Mouse (Mus musculus) splenic B cell, adult 2 months (primary cell): ENCODE measurements around the gene Ppp2r2d.
A peak's percentile ranks its signal among the peaks of the same experiment; 100 is the strongest.

Source experiments
- DNase-seq: peaks from one replicate; pipeline ENCODE4 v3.0.0-alpha.2; 2011; ENCODE audit warnings: low read depth, low spot score
- H3K27me3 ChIP-seq: 2 replicates; pipeline ENCODE4 v1.6.1; 2012; ENCODE audit warnings: mild to moderate bottlenecking, low read length, moderate library complexity, mixed read lengths; ENCODE audit not compliant: control insufficient read depth, poor library complexity, insufficient read depth, severe bottlenecking
- H3K36me3 ChIP-seq: 2 replicates; pipeline ENCODE4 v1.6.1; 2012; ENCODE audit warnings: mild to moderate bottlenecking, low read length, moderate library complexity, mixed read lengths; ENCODE audit not compliant: control insufficient read depth, poor library complexity, insufficient read depth, severe bottlenecking

Gene Ppp2r2d

DNA sequence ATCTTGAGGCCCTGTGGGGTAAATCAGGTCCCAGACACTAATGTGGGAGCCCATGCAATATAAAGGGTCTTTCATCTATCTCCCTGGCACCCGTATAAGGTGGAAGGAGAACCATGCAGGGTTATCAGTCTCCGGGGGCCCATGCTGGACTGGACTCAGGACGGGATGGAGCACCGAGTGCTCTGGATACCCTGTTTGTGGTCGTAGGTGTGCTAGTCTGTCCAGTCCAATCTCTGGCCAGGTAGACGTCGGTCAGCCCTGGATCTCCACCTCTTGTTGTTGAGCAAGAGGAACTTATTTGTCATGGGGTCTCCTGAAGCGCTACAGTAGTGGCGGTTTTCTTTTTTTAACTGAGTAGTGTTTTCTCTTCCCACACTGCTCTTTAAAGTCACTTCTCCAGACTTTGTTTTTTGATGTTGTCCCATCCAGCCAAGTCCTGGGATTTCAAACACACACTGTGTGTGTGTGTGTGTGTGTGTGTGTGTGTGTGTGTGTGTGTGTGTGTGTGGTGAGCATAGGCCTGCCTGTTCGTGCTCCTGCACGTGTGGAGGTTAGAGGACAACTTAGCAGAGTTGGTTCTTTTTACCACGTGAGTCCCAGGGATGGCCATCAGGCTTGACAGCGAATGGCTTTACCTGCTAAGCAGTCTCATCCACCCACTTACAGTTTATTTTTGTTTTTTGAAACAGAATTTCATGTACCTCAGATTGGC, 1.6 kb downstream of the Ppp2r2d start:
- Histone ChIP-seq H3K27me3 (no peaks in the 10 kb centered on the region), H3K36me3 (peaks cover 3% of the 10 kb centered on the region; the same call in 1 of the 2 replicates)
- peak; percentile 9 for DNase-seq

GRCm38 (mm10) chr7:138848028-138848920, 2.4 kb downstream of the Ppp2r2d start:
- peaks cover 3% of the 10 kb centered on the region; the same call in 1 of the 2 replicates for H3K36me3 ChIP-seq
- H3K27me3 ChIP-seq: no peaks in the 10 kb centered on the region
- no peak for DNase-seq

DNA sequence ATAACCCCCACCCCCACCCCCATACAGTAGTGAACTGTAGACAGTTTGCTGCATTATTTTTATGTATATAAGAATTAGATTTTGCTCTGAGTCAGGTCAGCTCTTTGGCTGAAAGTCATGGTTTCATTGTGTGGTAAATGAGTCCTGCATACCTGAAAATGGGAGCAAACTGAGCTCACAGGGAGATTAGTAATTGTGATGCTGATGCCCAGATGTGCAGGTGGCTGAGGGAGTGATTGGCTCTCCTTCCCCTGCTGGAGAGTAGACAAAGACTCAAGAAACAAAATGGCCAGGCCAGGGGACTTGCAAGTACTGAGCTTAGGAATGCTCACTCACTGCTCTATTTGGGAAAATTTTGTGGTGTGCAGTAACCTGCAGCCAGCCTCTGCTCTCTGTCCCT, 4.2 kb downstream of the Ppp2r2d start:
- H3K36me3 ChIP-seq: peaks cover 3% of the 10 kb centered on the region; the same call in 1 of the 2 replicates
- H3K27me3 ChIP-seq: no peaks in the 10 kb centered on the region
- DNase-seq: no peak

DNA sequence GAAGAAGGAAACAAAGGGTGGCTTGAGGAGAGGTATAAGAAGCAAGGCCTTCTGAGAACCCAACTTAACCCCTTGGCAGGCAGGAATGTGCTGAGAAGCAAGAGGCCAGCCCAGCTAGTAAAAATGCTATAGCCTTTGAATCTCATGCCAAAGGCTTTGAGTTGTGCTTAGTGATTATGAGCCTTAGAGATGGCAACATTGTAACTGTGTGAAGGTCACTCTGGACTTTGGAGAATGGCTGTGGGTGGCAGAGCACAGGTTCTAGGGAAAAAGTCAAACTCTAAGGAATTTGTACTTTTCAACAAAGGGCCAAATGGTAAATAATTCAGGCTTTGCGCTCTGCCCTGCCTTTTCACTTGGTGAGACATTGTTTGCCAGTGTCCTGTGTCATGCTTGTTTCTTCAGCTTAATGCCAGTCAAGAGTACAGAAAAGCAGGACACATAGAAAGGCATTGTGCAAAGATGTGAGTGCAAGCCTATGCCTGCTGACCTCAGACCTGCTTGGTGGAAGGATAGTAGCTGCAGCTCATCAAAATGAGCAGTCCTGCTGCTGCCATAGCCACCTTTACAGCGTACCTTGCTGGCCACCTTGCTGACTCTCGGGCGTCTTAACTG, 7.6 kb downstream of the Ppp2r2d start:
- H3K36me3 ChIP-seq: peaks cover 4% of the 10 kb centered on the region; the same call in 1 of the 2 replicates
- no peaks in the 10 kb centered on the region for H3K27me3 ChIP-seq
- DNase-seq: no peak

DNA sequence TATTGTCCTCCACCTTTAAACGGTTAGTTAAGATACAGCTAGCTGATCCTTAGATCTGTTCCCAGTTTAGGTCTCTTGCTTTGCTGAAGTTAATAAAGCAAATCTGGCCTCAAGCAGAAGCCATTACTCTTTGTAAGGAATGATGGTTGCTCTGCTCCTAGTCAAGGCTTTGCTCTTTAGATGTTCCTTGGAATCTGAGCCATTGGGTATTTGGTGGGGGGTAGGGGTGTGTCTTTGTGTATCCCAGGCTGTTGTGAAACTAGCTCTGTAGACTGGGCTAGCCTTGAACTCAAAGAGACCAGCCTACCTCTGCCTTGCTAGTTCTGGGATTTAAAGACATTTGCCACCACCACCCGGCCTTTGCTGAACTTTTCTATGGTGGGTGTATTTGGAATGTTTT, 8.3 kb downstream of the Ppp2r2d start:
- Histone ChIP-seq H3K36me3 (peaks cover 4% of the 10 kb centered on the region; the same call in 1 of the 2 replicates), H3K27me3 (no peaks in the 10 kb centered on the region)
- DNase-seq: no peak

GRCm38 (mm10) chr7:138856670-138857069, 10.8 kb downstream of the Ppp2r2d start:
- no peaks in the 10 kb centered on the region for H3K27me3 ChIP-seq
- no peak for DNase-seq
- 0 out of 2 replicates have a peak, but pooled peaks cover 2% of the 10 kb centered on the region for H3K36me3 ChIP-seq

- H3K27me3 ChIP-seq: no peaks in the 10 kb centered on the region
- H3K36me3 ChIP-seq: no peaks in the 10 kb centered on the region; the same call in 1 of the 2 replicates
- DNase-seq: no peak
These were observed 18.2 kb downstream of the Ppp2r2d start for GRCm38 (mm10) chr7:138863950-138864572.

DNA sequence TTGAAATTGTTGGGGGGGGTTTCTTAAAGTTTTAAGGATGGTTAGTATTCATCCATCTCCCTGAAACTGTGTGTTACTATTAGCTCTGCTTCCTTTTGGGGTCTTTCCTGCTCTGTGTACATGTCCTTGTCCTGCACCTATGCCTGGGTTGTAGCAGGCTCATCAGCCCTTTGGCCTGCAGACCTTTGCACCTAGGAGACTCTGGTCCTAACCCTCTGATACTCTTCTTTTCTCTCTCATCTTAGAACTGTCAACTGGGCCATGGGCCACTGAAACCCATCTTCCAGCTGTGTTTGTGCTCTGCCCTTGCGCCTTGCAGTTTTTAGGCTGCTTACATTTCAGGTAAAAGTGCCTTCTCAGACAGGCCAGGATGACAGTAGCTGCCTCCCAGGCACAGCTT, 18.9 kb downstream of the Ppp2r2d start:
- no peak for DNase-seq
- no peaks in the 10 kb centered on the region for H3K27me3 ChIP-seq
- no peaks in the 10 kb centered on the region; the same call in 1 of the 2 replicates for H3K36me3 ChIP-seq

DNA sequence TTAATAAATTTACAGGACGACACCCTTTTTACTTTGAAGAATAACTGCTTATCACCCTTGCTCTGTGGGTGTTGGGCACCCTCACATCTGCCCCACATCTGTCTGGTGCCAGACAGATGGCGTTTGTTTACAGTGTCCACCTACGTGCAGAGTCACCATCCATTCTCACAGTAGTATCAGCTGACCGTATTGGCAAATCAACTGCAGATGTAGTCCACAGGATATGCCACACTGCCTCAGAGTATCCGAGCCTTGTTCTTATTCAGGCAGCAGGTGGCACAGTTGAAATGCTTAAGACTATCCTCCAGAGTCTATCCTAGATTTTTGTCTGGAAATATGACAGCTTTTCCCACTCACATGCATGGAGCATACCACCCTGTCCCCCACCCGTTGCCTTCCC, 21.4 kb downstream of the Ppp2r2d start:
- H3K27me3 ChIP-seq: no peaks in the 10 kb centered on the region; the same call in 1 of the 2 replicates
- peaks cover 6% of the 10 kb centered on the region; the same call in 1 of the 2 replicates for H3K36me3 ChIP-seq
- DNase-seq: no peak

DNA sequence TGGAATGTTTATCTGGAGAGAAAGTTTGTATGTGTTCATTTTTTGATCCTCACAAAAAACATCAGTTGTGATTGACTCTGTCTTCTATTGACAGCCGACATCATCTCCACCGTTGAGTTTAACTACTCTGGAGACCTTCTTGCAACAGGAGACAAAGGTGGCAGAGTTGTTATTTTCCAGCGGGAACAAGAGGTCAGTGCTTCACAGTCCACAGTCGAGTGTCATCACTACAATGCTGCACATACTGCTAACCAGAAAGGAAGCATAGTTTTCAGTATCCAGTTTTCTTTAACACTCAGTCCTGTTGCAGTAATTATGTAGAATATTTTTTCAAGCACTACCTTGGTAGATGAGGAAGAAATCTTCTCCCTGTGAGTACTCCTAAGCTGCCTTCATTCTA, 22.4 kb downstream of the Ppp2r2d start:
- H3K27me3 ChIP-seq: no peaks in the 10 kb centered on the region; the same call in 1 of the 2 replicates
- DNase-seq: no peak
- H3K36me3 ChIP-seq: peaks cover 8% of the 10 kb centered on the region; the same call in 1 of the 2 replicates

DNA sequence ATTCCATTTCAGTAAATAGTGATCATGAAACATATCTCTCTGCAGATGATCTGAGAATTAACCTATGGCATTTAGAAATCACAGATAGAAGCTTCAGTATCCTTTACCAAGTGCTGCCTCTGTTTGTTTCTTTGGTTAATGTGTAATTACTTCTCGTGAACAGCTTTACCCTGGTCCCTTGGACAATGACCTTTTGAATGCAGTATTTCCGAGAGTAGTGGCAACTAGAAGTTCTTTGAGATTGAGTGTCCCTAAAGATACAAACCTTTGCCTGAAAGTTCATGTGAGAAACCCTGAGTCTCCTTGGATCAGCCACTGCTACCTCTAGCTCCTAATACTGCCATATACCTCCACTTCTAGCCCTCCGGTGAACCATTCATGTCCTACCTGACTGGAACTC, 27.1 kb downstream of the Ppp2r2d start:
- Histone ChIP-seq H3K36me3 (peaks cover 21% of the 10 kb centered on the region), H3K27me3 (no peaks in the 10 kb centered on the region; the same call in 1 of the 2 replicates)
- DNase-seq: no peak

DNA sequence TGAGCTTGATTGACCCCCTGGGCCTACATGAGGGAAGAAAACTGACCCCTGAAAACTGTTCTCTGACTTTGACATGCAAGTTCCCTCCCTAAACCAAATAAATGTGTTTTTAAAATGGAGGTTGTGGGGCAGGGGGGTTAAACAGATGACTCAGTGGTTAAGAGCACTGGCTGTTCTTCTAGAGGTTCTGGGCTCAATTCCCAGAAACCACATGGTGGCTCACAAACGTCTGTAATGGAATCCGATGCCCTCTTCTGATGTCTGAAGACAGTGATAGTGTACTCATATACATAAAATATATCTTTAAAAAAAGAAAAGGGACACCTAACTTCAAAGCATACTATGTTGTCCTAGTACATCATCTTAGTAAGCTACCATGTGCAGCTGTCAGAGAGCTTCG, 29.2 kb downstream of the Ppp2r2d start:
- no peaks in the 10 kb centered on the region; the same call in 1 of the 2 replicates for H3K27me3 ChIP-seq

DNA sequence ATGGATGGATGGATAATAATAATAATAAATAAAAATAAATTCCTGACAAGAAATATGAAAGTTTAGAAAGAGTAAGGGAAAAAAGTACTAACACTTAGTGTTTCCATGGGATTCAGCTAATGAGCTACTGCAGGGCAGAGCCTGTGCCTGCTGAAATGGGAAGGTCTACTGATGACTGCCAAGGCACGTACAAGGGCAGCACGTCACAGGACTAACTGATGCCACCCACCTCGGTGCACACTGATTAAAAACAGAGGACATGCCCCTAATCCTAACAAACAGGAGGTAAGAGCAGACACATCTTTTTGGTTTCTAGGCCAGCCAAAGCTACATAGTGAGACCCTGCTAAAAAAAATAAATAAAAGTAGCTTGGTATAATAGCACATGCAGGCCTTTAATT, 37.8 kb downstream of the Ppp2r2d start:
- no peak for DNase-seq
- Histone ChIP-seq H3K27me3 (no peaks in the 10 kb centered on the region), H3K36me3 (peaks cover 10% of the 10 kb centered on the region)

More for the DNA sequence above, 29.2 kb downstream of the Ppp2r2d start:
- peaks cover 24% of the 10 kb centered on the region for H3K36me3 ChIP-seq
- no peak for DNase-seq
